Mouse (Mus musculus) mesoderm, embryonic 11.5 days (tissue): ENCODE data around the gene Foxn2.
"Not testable (repeated sequence)": the region's sequence is repeated elsewhere in the genome, so short reads cannot be mapped to it uniquely, and the experiment has no call there.

Experiments
- DNase-seq: peaks from one replicate; pipeline ENCODE4 v3.0.0-alpha.2; 2012; ENCODE audit warnings: low read depth, low spot score

The Foxn2 gene

GRCm38 (mm10) chr17:88440285-88441000 is at the start of gene Foxn2:
TSS of gene Foxn2 (plus strand) at chr17:88440711.
- DNase-seq, result peak; percentile 96

GRCm38 (mm10) chr17:88397501-88397900 is 43.0 kb upstream of the Foxn2 start:
- DNase-seq, result no peak

GRCm38 (mm10) chr17:88398090-88398489 is 42.4 kb upstream of the Foxn2 start:
- DNase-seq, result no peak

- DNase-seq, result no peak
These were observed 41.7 kb upstream of the Foxn2 start for GRCm38 (mm10) chr17:88398854-88399253.

- DNase-seq, result peak; percentile 48
These were observed 40.4 kb upstream of the Foxn2 start for GRCm38 (mm10) chr17:88400122-88400521.

GRCm38 (mm10) chr17:88400702-88401475 is 39.6 kb upstream of the Foxn2 start:
- no peak for DNase-seq

- DNase-seq, result no peak
These were observed 37.2 kb upstream of the Foxn2 start for GRCm38 (mm10) chr17:88403269-88403668.

GRCm38 (mm10) chr17:88404471-88404870 is 36.0 kb upstream of the Foxn2 start:
- no peak for DNase-seq

GRCm38 (mm10) chr17:88405076-88405475 is 35.4 kb upstream of the Foxn2 start:
- DNase-seq, result no peak

- DNase-seq, result no peak
These were observed 30.8 kb upstream of the Foxn2 start for GRCm38 (mm10) chr17:88409706-88410105.

GRCm38 (mm10) chr17:88413155-88413836 is 27.2 kb upstream of the Foxn2 start:
- no peak for DNase-seq

- DNase-seq, result no peak
These were observed 20.1 kb upstream of the Foxn2 start for GRCm38 (mm10) chr17:88420426-88420825.

- DNase-seq, result no peak
These were observed 19.3 kb upstream of the Foxn2 start for GRCm38 (mm10) chr17:88421246-88421645.

GRCm38 (mm10) chr17:88430719-88431118 is 9.8 kb upstream of the Foxn2 start:
- no peak for DNase-seq

GRCm38 (mm10) chr17:88431486-88431885 is 9.0 kb upstream of the Foxn2 start:
- no peak for DNase-seq

GRCm38 (mm10) chr17:88431987-88432386 is 8.5 kb upstream of the Foxn2 start:
- DNase-seq, result no peak

GRCm38 (mm10) chr17:88435322-88435721 is 5.2 kb upstream of the Foxn2 start:
- no peak for DNase-seq

- DNase-seq, result no peak
These were observed 4.2 kb upstream of the Foxn2 start for GRCm38 (mm10) chr17:88436284-88436683.

- not testable (repeated sequence) for DNase-seq
These were observed 3.8 kb upstream of the Foxn2 start for GRCm38 (mm10) chr17:88436749-88437148.

- DNase-seq, result no peak
These were observed 3.1 kb upstream of the Foxn2 start for GRCm38 (mm10) chr17:88437391-88437790.

- no peak for DNase-seq
These were observed 918 bp upstream of the Foxn2 start for GRCm38 (mm10) chr17:88439536-88440050.

GRCm38 (mm10) chr17:88441001-88441431 is 505 bp downstream of the Foxn2 start:
- DNase-seq, result peak; percentile 49
